Mouse (Mus musculus): Measurements from ENCODE around the gene Gli1.

DNA sequence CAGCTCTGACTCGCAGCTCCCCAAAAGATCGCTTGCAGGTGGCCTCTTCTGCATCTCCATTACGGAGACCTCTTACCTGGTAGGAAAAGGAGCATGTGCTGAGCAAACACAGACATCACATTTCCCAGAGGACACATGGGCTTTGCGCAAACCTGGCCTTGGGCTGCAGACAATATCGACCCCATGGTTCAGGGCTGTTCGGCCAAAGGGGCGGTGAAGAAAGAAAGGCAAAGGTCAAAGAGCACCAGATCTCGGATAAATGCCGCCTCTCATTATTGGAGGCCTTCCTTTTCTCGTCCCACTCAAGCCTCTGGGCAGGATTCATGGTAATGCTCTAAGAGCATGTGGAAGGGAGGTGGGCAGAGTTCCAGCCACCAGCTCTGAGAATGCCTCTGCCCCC is 13.6 kb upstream of the Gli1 start:
- TF ChIP-seq CTCF (IDR thresholded peaks at IDR 0.05; ENCODE audit: insufficient read depth, low read length) (no peak), POLR2A (IDR thresholded peaks at IDR 0.05; ENCODE audit: borderline replicate concordance, extremely low read depth, low read depth, low read length) (no peak)

All from lung, adult 2 months (tissue).